Mouse (Mus musculus) forelimb bud, embryonic 11.5 days (tissue): Measurements from ENCODE around the gene Mpig6b.

ENCODE experiments used
- DNase-seq: peaks from one replicate; pipeline ENCODE4 v3.0.0-alpha.2; 2012; ENCODE audit warnings: low read depth, low spot score

The Mpig6b gene

GRCm38 (mm10) chr17:35088151-35088550 lies 22.2 kb upstream of the Mpig6b start:
- DNase-seq: no peak

DNA sequence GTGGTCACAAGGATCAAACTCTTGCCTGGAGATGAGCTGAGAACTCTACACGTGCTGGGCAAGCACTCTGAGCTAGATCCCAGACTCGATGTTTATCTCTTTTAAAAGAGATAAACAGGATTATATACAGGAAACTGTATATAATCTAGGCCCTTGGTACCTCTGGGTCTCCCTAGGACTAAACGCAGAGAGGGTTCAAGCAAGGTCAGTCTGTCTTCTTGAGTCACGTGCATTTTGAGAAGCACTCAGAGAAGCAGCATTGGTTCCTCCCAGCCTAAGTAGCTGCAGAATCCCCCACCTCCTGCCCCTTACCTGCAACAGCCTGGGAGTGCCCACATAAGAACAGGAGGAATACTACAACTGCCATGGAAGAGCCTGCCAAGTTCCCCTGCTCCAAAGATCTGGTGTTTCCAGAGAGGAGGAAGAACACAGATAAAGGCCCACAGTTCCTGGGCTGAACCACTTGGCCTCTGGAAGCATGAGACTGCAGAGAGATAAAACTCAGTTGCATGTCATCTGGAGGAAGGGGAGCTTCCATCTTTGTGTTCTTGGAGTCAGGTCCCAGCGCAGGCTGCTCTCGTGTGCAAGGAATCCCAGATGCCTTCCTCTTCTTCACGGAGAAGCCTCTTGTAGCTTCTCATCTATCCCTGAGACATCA lies 19.4 kb upstream of the Mpig6b start, which contains the start of gene Ly6g6f:
Gene Ly6g6f (minus strand): TSS at position 403 of the 658 bp plus-strand sequence.
- no peak for DNase-seq

GRCm38 (mm10) chr17:35083929-35084497 lies 18.0 kb upstream of the Mpig6b start:
- DNase-seq: no peak

- DNase-seq: no peak
Observed at GRCm38 (mm10) chr17:35082841-35083576, 17.0 kb upstream of the Mpig6b start.

- no peak for DNase-seq
Observed at GRCm38 (mm10) chr17:35080710-35081109, 14.7 kb upstream of the Mpig6b start.

DNA sequence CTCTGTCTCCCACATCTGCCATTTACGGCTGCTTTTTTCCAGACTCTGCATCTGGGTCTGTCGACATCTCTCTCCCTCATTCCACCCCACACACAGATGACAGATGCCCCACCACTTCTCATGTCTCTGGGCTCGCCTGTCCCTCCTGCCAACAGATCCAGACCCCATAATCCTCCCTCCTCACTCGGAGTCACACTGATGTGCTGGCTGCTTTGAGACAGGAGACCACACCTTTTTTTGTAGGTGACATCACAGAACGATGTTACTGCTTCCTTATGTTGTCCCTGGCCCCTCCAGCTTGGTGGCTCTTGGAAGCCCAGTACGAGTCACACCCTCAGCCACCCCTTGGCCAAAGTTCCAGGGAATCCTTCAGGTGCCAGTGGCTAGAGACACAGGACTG lies 14.3 kb upstream of the Mpig6b start:
- DNase-seq: no peak

DNA sequence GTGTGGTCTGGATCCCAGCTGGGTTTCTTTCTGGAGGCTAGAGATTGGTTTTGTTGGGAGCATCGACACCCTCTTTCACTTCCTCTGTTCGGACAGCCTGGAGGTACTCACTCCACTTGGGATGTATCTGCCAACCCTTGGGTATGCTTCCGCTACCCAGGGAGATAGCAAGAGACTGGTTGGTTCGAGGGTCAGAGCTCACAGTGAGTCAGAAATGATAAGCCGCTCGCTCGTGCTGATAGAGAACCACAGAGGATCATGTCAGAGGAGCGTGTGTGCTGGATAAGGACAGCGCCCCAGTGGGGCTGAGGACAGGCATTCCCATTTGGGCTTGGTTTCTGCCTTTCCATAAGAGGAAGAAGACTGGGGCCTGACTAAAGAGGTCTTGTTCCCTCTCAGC lies 13.8 kb upstream of the Mpig6b start:
- no peak for DNase-seq

DNA sequence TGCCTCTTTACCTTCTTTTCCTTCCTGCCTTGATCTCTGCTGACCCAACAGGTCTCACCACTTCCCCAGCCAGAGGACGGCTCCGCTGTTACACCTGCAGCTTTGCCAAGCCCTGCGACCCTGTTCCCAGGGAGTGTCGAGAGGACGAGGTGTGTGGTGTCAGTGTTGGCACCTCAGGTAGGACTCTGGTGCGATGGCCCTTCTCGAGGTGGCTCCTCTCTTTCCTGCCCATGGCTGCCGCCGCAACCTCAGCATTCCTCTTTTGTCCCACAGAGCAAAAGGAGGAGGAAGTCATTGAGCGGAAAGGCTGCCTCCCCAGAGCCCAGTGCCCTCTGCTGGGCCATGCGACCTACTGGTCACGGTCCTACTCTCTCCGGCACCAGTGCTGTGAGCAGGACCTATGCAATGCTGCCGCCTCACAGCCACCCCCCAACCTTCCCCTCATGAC lies 11.8 kb upstream of the Mpig6b start, which contains the start of gene Ly6g6d:
Gene Ly6g6d (minus strand): TSS at position 280 of the 448 bp plus-strand sequence.
- DNase-seq: no peak

- no peak for DNase-seq
Observed at GRCm38 (mm10) chr17:35077285-35077684, 11.3 kb upstream of the Mpig6b start.

- DNase-seq: no peak
Observed at GRCm38 (mm10) chr17:35076507-35077176, 10.7 kb upstream of the Mpig6b start, which contains the start of gene Ly6g6e. Gene Ly6g6e, plus strand, starts transcription at chr17:35076902.

DNA sequence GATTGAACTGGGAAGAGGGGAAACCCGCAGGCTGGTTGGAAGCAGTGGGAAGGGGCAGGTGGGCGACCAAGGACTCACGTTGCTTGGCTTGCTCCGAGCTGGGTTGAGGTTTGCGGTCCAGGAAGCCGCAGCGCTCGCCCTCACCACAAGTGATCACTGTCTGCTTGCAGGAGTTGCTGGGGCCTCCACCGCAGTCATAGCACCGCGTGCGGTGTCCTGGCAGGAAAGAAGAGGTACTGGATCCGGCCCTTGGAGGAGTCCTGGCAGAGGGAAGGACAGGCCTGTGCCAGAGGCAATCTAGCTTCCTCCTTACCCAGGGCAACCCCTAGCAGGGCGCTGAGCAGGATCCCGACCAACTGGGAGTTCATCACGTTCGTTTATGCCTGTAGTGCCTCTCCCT lies 8.1 kb upstream of the Mpig6b start:
- DNase-seq: no peak

DNA sequence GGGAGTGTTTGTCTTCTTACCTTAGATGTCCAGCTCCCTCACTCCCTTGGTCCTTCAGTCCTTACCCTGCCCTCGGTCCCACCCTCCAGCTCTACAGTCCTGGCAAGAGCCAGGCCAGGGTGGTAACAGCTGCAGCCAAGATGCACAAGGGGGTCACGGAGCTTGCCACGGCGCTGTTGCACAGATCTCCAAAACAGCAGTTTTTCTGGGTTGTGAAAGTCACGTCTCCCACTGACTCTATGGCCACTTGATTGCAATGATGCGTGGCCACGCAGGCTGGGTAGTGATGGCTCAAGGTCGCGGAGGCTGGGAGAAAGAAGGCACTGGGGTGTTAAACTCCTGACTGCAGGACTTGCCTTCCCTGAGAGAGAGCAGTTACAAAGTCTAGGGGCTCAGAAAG lies 5.5 kb upstream of the Mpig6b start:
- DNase-seq: no peak

GRCm38 (mm10) chr17:35070556-35071229 lies 4.7 kb upstream of the Mpig6b start:
- DNase-seq: no peak

- no peak for DNase-seq
Observed at GRCm38 (mm10) chr17:35068213-35068914, 2.4 kb upstream of the Mpig6b start.

GRCm38 (mm10) chr17:35064951-35065947 lies 735 bp downstream of the Mpig6b start, which contains the start of gene Ly6g6c:
Gene Ly6g6c, plus strand, starts transcription at chr17:35065388.
- peak; percentile 54 for DNase-seq

DNA sequence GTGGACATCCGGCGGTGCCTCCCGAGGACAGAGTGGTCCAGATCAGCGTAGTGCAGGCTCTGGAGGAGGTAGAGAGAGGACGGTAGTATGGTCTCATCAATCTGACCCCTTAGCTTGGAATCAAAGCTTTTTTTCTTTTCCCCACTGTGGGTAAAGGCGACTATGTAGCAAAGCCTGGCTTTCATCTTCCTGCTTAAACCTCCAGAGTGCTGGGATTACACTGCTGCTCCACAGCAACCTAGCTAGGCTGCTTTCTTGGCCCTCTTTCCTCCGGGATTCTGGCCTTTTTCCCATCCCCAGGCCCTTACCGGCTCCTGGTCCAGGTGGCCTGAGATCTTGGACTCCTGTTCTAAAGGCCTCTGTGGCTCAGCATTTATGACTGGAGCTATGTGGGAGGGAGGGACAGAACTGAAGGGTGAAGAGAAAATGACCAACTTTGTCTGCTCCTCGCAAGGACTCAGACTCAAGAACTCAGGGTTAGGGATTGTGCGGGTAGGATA lies 1.6 kb downstream of the Mpig6b start:
- DNase-seq: no peak

- DNase-seq: no peak
Observed at GRCm38 (mm10) chr17:35063466-35063865, 2.5 kb downstream of the Mpig6b start.

- DNase-seq: no peak
Observed at GRCm38 (mm10) chr17:35061299-35061698, 4.7 kb downstream of the Mpig6b start.

- DNase-seq: no peak
Observed at GRCm38 (mm10) chr17:35060737-35061297, 5.2 kb downstream of the Mpig6b start.
